Mouse (Mus musculus) forebrain, embryonic 13.5 days (tissue): ENCODE measurements at regions not wholly inside any gene's neighbourhood (a gene's known extent, or its start where the extent isn't known, plus 50 kb on each side); places are given as distances from the start of the nearest gene placed in this dataset.

ENCODE experiments used
- ATAC-seq: fragments of 200-750 bp; cut with Nextera tagmentation; 2 replicates; pipeline ENCODE4 v1.8.0; 2017
- H3K27ac ChIP-seq: fragments of 300-500 bp; sonication (generic); 2 replicates; pipeline ENCODE4 v1.5.1; 2015; ENCODE audit warnings: inconsistent platforms, mild to moderate bottlenecking, moderate library complexity
- H3K27me3 ChIP-seq: fragments of 300-500 bp; sonication (generic); 2 replicates; pipeline ENCODE4 v1.6.1; 2015; ENCODE audit warnings: mild to moderate bottlenecking, inconsistent platforms
- H3K36me3 ChIP-seq: fragments of 300-500 bp; sonication (generic); 2 replicates; pipeline ENCODE4 v1.6.1; 2015; ENCODE audit warnings: mild to moderate bottlenecking, inconsistent platforms; ENCODE audit not compliant: poor library complexity, severe bottlenecking
- H3K4me1 ChIP-seq: fragments of 300-500 bp; sonication (generic); 2 replicates; pipeline ENCODE4 v1.6.1; 2015; ENCODE audit warnings: inconsistent platforms
- H3K4me2 ChIP-seq: fragments of 300-500 bp; sonication (generic); 2 replicates; pipeline ENCODE4 v1.6.1; 2015; ENCODE audit warnings: inconsistent platforms, mild to moderate bottlenecking, moderate library complexity
- H3K4me3 ChIP-seq: fragments of 300-500 bp; sonication (generic); 2 replicates; pipeline ENCODE4 v1.5.1; 2015; ENCODE audit warnings: mild to moderate bottlenecking, inconsistent platforms
- H3K9ac ChIP-seq: fragments of 300-500 bp; sonication (generic); 2 replicates; pipeline ENCODE4 v1.6.1; 2015; ENCODE audit warnings: mild to moderate bottlenecking, inconsistent platforms
- H3K9me3 ChIP-seq: fragments of 300-500 bp; sonication (generic); replicated peaks from 2 replicates; pipeline ENCODE4 v1.6.1; 2016; ENCODE audit warnings: inconsistent platforms
- WGBS: fragments of 180-500 bp; shearing (Covaris S2); methylation state at CpG from one replicate; pipeline ENCODE4 v1.1.7; 2015; 5-methylcytosine and 5-hydroxymethylcytosine counted together

- WGBS: 85% methylated on average over 1 of the region's 1 CpGs
- H3K9me3 ChIP-seq: no peaks in the 10 kb centered on the region
- H3K27ac ChIP-seq: no peak overlapping the region
- no peaks in the 10 kb centered on the region for H3K4me1 ChIP-seq
- no peak overlapping the region for H3K4me3 ChIP-seq
- H3K9ac ChIP-seq: no peak overlapping the region
- no peaks in the 10 kb centered on the region for H3K36me3 ChIP-seq
- no peak overlapping the region for H3K4me2 ChIP-seq
- no peaks in the 10 kb centered on the region for H3K27me3 ChIP-seq
- ATAC-seq: no peak
Measured at GRCm38 (mm10) chr10:48066986-48067385, 1721.6 kb downstream of the Grik2 start.

DNA sequence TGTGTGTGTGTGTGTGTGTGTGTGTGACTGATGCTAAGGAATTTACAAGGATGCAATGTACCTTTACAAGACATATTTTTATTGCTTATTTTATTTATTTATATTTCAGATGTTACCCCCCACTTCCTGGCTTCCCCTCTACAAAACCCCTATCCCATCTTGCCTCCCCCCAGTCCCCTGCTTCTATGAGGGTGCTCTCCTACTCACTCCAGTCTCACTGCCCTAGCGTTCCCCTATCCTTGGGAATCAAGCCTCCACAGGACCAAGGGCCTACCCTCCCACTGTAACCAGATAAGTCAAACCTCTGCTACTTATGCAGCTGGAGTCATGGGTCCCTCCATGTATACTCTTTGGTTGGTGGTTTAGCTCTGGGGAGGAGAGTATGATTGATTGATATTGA, 1761.3 kb downstream of the Grik2 start:
- H3K4me3 ChIP-seq: no peak overlapping the region
- no peaks in the 10 kb centered on the region for H3K4me1 ChIP-seq
- no peak overlapping the region for H3K27ac ChIP-seq
- ATAC-seq: no peak
- H3K36me3 ChIP-seq: no peaks in the 10 kb centered on the region
- no peaks in the 10 kb centered on the region for H3K9me3 ChIP-seq
- no peak overlapping the region for H3K4me2 ChIP-seq
- 83% methylated on average over 1 of the region's 1 CpGs for WGBS
- H3K27me3 ChIP-seq: no peaks in the 10 kb centered on the region
- no peak overlapping the region for H3K9ac ChIP-seq

DNA sequence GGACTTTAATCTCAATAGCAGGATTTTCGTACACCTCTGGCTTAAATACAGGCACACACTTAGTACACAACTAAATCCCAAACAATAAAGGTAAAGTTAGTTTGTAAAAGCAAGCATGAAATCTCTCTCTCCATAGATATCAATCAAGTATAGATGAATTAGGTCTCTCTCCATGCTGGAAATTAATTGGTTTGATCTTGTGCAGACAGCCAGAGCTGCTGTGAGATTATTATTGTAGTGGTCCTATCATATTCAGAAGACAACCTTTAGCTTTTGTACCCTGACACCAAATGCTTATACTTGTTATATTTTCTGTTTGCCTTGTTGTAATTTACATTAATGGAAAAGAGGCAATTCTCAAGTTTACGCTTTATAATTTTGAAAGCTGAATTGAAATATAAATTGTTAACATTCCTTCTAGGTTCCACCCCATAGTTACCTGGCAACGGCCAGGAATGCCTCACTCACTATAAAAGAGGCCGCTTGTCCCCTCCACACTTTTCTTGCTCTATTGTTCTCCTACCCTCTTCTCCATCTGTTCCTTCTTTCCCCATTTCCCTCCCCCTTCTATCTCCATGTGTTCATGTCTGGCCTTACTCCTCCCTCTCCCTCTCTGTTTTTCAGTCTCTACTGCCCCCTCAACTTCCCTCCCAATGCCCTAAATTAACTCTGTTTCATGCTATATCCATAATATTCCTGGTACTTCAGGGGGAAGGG, 1797.1 kb downstream of the Grik2 start:
- Histone ChIP-seq H3K4me1 (0 out of 2 replicates have a peak, but pooled peaks cover 3% of the 10 kb centered on the region), H3K27me3 (no peaks in the 10 kb centered on the region), H3K4me3 (no peak overlapping the region), H3K36me3 (no peaks in the 10 kb centered on the region), H3K9ac (no peak overlapping the region), H3K27ac (no peak overlapping the region), H3K4me2 (no peak overlapping the region), H3K9me3 (no peaks in the 10 kb centered on the region)
- WGBS: 25% methylated on average over 4 of the region's 4 CpGs
- ATAC-seq: peak; percentile 73; the same call in 1 of the 2 replicates

DNA sequence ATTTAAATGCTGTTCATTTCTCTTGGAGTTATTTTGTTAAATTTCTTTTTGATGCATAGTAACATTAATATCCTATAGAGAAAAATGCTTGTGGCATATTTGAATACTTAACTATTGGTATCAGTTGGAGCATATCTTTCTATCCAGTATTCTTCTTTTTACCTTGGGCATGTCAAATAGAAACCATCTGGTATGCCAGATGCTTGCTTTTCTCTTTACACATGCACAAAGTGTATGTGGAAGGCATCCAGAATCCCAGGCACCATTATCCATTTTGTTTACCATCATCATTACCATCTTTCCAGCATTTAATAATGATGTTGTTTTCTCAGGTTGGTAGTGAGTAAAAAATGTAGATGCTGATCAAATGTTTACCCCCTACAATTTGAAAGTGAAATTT, 1809.5 kb downstream of the Grik2 start:
- Histone ChIP-seq H3K27me3 (no peaks in the 10 kb centered on the region), H3K27ac (no peak overlapping the region), H3K9ac (no peak overlapping the region), H3K36me3 (no peaks in the 10 kb centered on the region), H3K4me3 (no peak overlapping the region), H3K9me3 (no peaks in the 10 kb centered on the region), H3K4me1 (no peaks in the 10 kb centered on the region), H3K4me2 (no peak overlapping the region)
- ATAC-seq: peak; percentile 68
